Comparison of ENCODE assay signal across 19 mouse cellular contexts in genomic region chr9:84977470-84977869, GRCm38 (mm10).
DNase-seq lines count a peak whose midpoint lies in the region; ATAC-seq and TF ChIP-seq lines count a peak whose summit lies in the region.
"Had no signal": no experiment of that assay in that cellular context is flagged by ENCODE, and none has a peak within 500 bp of the region (broad histone marks: within the 10 kb centered on the region; RNA-seq: fewer than 3 reads in every experiment).

No protein-coding gene starts in this region.

- 65% methylated on average over 5 of the region's 5 CpGs for WGBS in liver, postnatal 0 days (ENCODE audit: insufficient replicate concordance)
- 77% methylated on average over 5 of the region's 5 CpGs for WGBS in liver, embryonic 11.5 days

- no peak overlapping the region for H3K4me2 ChIP-seq in liver, postnatal 0 days (ENCODE audit: low read depth, low read length)
- no peak overlapping the region for H3K4me2 ChIP-seq in liver, embryonic 11.5 days
- no peak overlapping the region for H3K4me2 ChIP-seq in myocyte (ENCODE audit: low read depth)

- no peak overlapping the region for H3ac ChIP-seq in myocyte (ENCODE audit: control insufficient read depth, insufficient read length)

- DNase-seq in liver, postnatal 0 days = no peak
- DNase-seq in liver, embryonic 11.5 days (ENCODE audit: low spot score) = no peak
- no peak for DNase-seq in spleen, adult 18-20 months
- DNase-seq: adrenal gland, adult 2 months; adrenal gland, adult 8-10 months; adrenal gland, postnatal 10 days; adrenal gland, postnatal 14 days; adrenal gland, postnatal 25 days; adrenal gland, postnatal 36 days; B cell, adult 2 months; cerebellum, adult 11 months; cerebellum, adult 11-12 months; cerebellum, adult 18-20 months had no signal

- peak; percentile 63 for ATAC-seq in liver, postnatal 0 days
- ATAC-seq in liver, embryonic 11.5 days (replicated peaks; ENCODE audit: low FRiP score) = no peak
- ATAC-seq: activated CD4-positive, CD25-positive, alpha-beta regulatory T cell, adult 4 months; CD4-positive, CD25-positive, alpha-beta regulatory T cell, adult 4 months; Patski had no signal

- H3K79me2 ChIP-seq in myocyte (ENCODE audit: control insufficient read depth, insufficient read depth) = no peaks in the 10 kb centered on the region

- no peak for TF ChIP-seq CTCF in liver, postnatal 0 days (IDR thresholded peaks at IDR 0.05; ENCODE audit: low read depth)

- H3K27ac ChIP-seq in liver, postnatal 0 days (ENCODE audit: low read depth) = no peak overlapping the region
- H3K27ac ChIP-seq in liver, embryonic 11.5 days (ENCODE audit: low read depth, low read length) = no peak overlapping the region

- H3K9me3 ChIP-seq in liver, postnatal 0 days (ENCODE audit: low read length) = no peaks in the 10 kb centered on the region
- H3K9me3 ChIP-seq in liver, embryonic 11.5 days (ENCODE audit: control insufficient read depth, low read length) = no peaks in the 10 kb centered on the region
- H3K9me3 ChIP-seq: G1E had no signal

- H3K9ac ChIP-seq in liver, postnatal 0 days (replicated peaks) = no peak overlapping the region
- H3K9ac ChIP-seq in liver, embryonic 11.5 days (ENCODE audit: low read depth, low read length) = no peak overlapping the region

- H3K36me3 ChIP-seq in liver, postnatal 0 days (replicated peaks; ENCODE audit: insufficient read depth, low read length) = no peaks in the 10 kb centered on the region
- no peaks in the 10 kb centered on the region for H3K36me3 ChIP-seq in liver, embryonic 11.5 days (ENCODE audit: control insufficient read depth, insufficient read depth, low read length)
- H3K36me3 ChIP-seq in myocyte (ENCODE audit: control insufficient read depth, insufficient read depth) = no peaks in the 10 kb centered on the region
- H3K36me3 ChIP-seq: G1E had no signal

- no peak for TF ChIP-seq POLR2A in myocyte (IDR thresholded peaks at IDR 0.05; ENCODE audit: insufficient read length, low read depth)

- H3K4me1 ChIP-seq in liver, postnatal 0 days (ENCODE audit: insufficient read depth) = peaks cover 2% of the 10 kb centered on the region; the same call in 1 of the 2 replicates
- no peaks in the 10 kb centered on the region for H3K4me1 ChIP-seq in liver, embryonic 11.5 days (replicated peaks; ENCODE audit: control insufficient read depth, insufficient read depth, low read length)

- no peak for TF ChIP-seq EP300 in liver, postnatal 0 days (IDR thresholded peaks at IDR 0.05; ENCODE audit: low read depth)

- no peaks in the 10 kb centered on the region for H3K27me3 ChIP-seq in liver, postnatal 0 days (ENCODE audit: insufficient read depth, low read length)
- H3K27me3 ChIP-seq in liver, embryonic 11.5 days (replicated peaks; ENCODE audit: control insufficient read depth, insufficient read depth, low read length) = no peaks in the 10 kb centered on the region
- no peaks in the 10 kb centered on the region for H3K27me3 ChIP-seq in myocyte (ENCODE audit: control insufficient read depth, insufficient read depth, insufficient read length)
- H3K27me3 ChIP-seq: CH12.LX, Patski had no signal

- H3K4me3 ChIP-seq in liver, postnatal 0 days (ENCODE audit: low read depth, low read length) = no peak overlapping the region
- H3K4me3 ChIP-seq in liver, embryonic 11.5 days (ENCODE audit: low read depth, low read length) = no peak overlapping the region
- H3K4me3 ChIP-seq in myocyte = no peak overlapping the region

TF ChIP-seq in myocyte, 11 proteins besides CTCF, POLR2A, EP300 and RAD21:
- TF ChIP-seq E2F4 (IDR thresholded peaks at IDR 0.05; ENCODE audit: insufficient read depth) (no peak), MYOD1 (IDR thresholded peaks at IDR 0.05; ENCODE audit: control insufficient read depth in 1 of 3, insufficient read length in 2 of 3, low read depth in 2 of 3) (peak in 2 of 3 experiments; percentile 63 to 74)
